ENCODE assay signal across 30 mouse cellular contexts in the genomic region with DNA sequence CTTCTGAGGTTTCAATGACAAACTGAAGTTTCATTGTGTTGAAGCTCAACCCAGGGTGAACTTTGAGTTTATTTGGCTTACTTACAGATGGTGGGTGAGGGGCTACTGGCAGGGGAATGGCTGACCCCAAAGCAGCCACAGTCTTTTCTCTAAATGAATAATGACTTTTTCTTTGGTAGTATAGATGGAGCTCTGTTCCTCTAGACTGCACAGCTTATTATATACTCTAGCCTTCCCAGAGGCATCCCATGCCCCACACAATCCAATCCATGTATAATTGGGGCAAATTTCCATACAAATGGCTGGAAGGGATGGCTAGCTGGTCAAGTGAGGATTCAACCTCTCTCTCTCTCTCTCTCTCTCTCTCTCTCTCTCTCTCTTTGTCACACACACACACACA. TPM values are rescaled to one million over a fixed set of nuclear protein-coding genes. Genes with fewer than 3 reads are reported as not detected.
"Had no signal": no experiment of that assay in that cellular context is flagged by ENCODE, and none has a peak within 500 bp of the region (broad histone marks: within the 10 kb centered on the region; RNA-seq: fewer than 3 reads in every experiment).

No protein-coding gene starts in this region.

- H3K4me3 ChIP-seq: gastrocnemius, adult 2 months; heart, adult 2 months; heart, embryonic 13.5 days; heart, embryonic 15.5 days; hindbrain, embryonic 10.5 days; hindbrain, embryonic 12.5 days; layer of hippocampus, adult 2 months; left cerebral cortex, adult 2 months; limb, embryonic 10.5 days; limb, embryonic 12.5 days had no signal

- DNase-seq: gastrocnemius, adult 2 months; gastrocnemius, postnatal 10 days; gastrocnemius, postnatal 25 days; heart, adult 2 months; heart, postnatal 14 days; heart, postnatal 4 days; kidney, adult 18-20 months; kidney, adult 8-10 months; kidney, postnatal 10 days; kidney, postnatal 25 days; kidney, postnatal 4 days had no signal

- H3K4me1 ChIP-seq: heart, embryonic 13.5 days; heart, embryonic 15.5 days; hindbrain, embryonic 12.5 days; limb, embryonic 10.5 days; limb, embryonic 12.5 days had no signal

- ATAC-seq: hindbrain, embryonic 16.5 days; inflammation-experienced regulatory T-cells, adult 6 months had no signal

- H3K27ac ChIP-seq: gastrocnemius, adult 2 months; heart, adult 2 months; heart, embryonic 13.5 days; heart, embryonic 15.5 days; hindbrain, embryonic 10.5 days; hindbrain, embryonic 12.5 days; hindbrain, embryonic 14.5 days; layer of hippocampus, adult 2 months; left cerebral cortex, adult 2 months; limb, embryonic 10.5 days; limb, embryonic 12.5 days had no signal

- H3K9me3 ChIP-seq: heart, embryonic 15.5 days; hindbrain, embryonic 10.5 days; hindbrain, embryonic 12.5 days; limb, embryonic 10.5 days; limb, embryonic 12.5 days had no signal

- H3K27me3 ChIP-seq: heart, embryonic 13.5 days; heart, embryonic 15.5 days; hindbrain, embryonic 12.5 days; limb, embryonic 12.5 days had no signal

- H3K4me2 ChIP-seq: heart, embryonic 11.5 days; heart, embryonic 13.5 days; heart, embryonic 15.5 days; hindbrain, embryonic 12.5 days; hindbrain, embryonic 14.5 days; limb, embryonic 12.5 days had no signal

- H3K36me3 ChIP-seq: heart, embryonic 13.5 days; heart, embryonic 15.5 days; hindbrain, embryonic 10.5 days; hindbrain, embryonic 12.5 days; limb, embryonic 10.5 days; limb, embryonic 12.5 days had no signal

- H3K9ac ChIP-seq: heart, embryonic 13.5 days; heart, embryonic 15.5 days; hindbrain, embryonic 12.5 days; hindbrain, embryonic 14.5 days; limb, embryonic 12.5 days had no signal

RNA-seq across cellular contexts. Expression of a gene that starts 4.1 kb away (rescaled TPM):
- polyA plus RNA-seq: frontal cortex, adult 2 months; heart, adult 2 months; heart, embryonic 11.5 days; heart, embryonic 13.5 days; heart, embryonic 15.5 days; heart, postnatal 0 days; hindbrain, embryonic 10.5 days; hindbrain, embryonic 12.5 days; hindbrain, embryonic 14.5 days; hindbrain, embryonic 16.5 days; inflammation-experienced regulatory T-cells, adult 6 months; intestine, postnatal 0 days; kidney, embryonic 14.5 days; kidney, embryonic 16.5 days; limb, embryonic 10.5 days; limb, embryonic 12.5 days; limb, embryonic 14.5 days; liver, adult 2 months had no signal

RNA-seq across cellular contexts. Expression of a gene that starts 4.2 kb away (rescaled TPM):
- polyA plus RNA-seq: frontal cortex, adult 2 months; heart, adult 2 months; heart, embryonic 11.5 days; heart, embryonic 13.5 days; heart, embryonic 15.5 days; heart, postnatal 0 days; hindbrain, embryonic 10.5 days; hindbrain, embryonic 12.5 days; hindbrain, embryonic 14.5 days; hindbrain, embryonic 16.5 days; inflammation-experienced regulatory T-cells, adult 6 months; intestine, postnatal 0 days; kidney, embryonic 14.5 days; kidney, embryonic 16.5 days; limb, embryonic 10.5 days; limb, embryonic 12.5 days; limb, embryonic 14.5 days; liver, adult 2 months had no signal

RNA-seq across cellular contexts. Expression of a gene that starts 35.7 kb away (rescaled TPM):
- polyA plus RNA-seq: heart, adult 2 months; heart, embryonic 11.5 days; heart, embryonic 13.5 days; hindbrain, embryonic 10.5 days; hindbrain, embryonic 12.5 days; hindbrain, embryonic 14.5 days; hindbrain, embryonic 16.5 days; inflammation-experienced regulatory T-cells, adult 6 months; intestine, postnatal 0 days; kidney, embryonic 14.5 days; kidney, embryonic 16.5 days; limb, embryonic 10.5 days; limb, embryonic 12.5 days had no signal

RNA-seq across cellular contexts. Expression of a gene that starts 36.0 kb away (rescaled TPM):
- polyA plus RNA-seq: frontal cortex, adult 2 months; heart, adult 2 months; heart, embryonic 11.5 days; heart, embryonic 13.5 days; heart, embryonic 15.5 days; heart, postnatal 0 days; hindbrain, embryonic 10.5 days; hindbrain, embryonic 12.5 days; hindbrain, embryonic 14.5 days; hindbrain, embryonic 16.5 days; inflammation-experienced regulatory T-cells, adult 6 months; intestine, postnatal 0 days; kidney, embryonic 14.5 days; kidney, embryonic 16.5 days; limb, embryonic 10.5 days; limb, embryonic 12.5 days; limb, embryonic 14.5 days; liver, adult 2 months had no signal

RNA-seq across cellular contexts. Expression of a gene that starts 54.1 kb away (rescaled TPM):
- polyA plus RNA-seq: heart, embryonic 11.5 days; heart, embryonic 15.5 days; inflammation-experienced regulatory T-cells, adult 6 months; kidney, embryonic 14.5 days had no signal
